Mouse (Mus musculus) thymus, adult 2 months (tissue): ENCODE data around the gene Gm28372.

Source experiments
- CTCF ChIP-seq: fragments of 200-500 bp; IDR thresholded peaks from 2 replicates; pipeline ENCODE4 v1.5.1; 2012; ENCODE audit warnings: mild to moderate bottlenecking, control low read depth, low read length, moderate library complexity, borderline replicate concordance; ENCODE audit not compliant: control insufficient read depth, poor library complexity, insufficient read depth; ENCODE audit errors: extremely low read depth
- POLR2A ChIP-seq: fragments of 200-500 bp; IDR thresholded peaks from 2 replicates; pipeline ENCODE4 v1.6.1; 2012; ENCODE audit warnings: mild to moderate bottlenecking, low read length, control low read depth, moderate library complexity; ENCODE audit not compliant: control insufficient read depth, poor library complexity, insufficient read depth; ENCODE audit errors: extremely low read depth

GRCm38 (mm10) chr2:130442162-130442561, 37.1 kb downstream of the Gm28372 start:
- TF ChIP-seq POLR2A (no peak), CTCF (no peak)
